ENCODE assay signal across 8 mouse cellular contexts in the genomic region with DNA sequence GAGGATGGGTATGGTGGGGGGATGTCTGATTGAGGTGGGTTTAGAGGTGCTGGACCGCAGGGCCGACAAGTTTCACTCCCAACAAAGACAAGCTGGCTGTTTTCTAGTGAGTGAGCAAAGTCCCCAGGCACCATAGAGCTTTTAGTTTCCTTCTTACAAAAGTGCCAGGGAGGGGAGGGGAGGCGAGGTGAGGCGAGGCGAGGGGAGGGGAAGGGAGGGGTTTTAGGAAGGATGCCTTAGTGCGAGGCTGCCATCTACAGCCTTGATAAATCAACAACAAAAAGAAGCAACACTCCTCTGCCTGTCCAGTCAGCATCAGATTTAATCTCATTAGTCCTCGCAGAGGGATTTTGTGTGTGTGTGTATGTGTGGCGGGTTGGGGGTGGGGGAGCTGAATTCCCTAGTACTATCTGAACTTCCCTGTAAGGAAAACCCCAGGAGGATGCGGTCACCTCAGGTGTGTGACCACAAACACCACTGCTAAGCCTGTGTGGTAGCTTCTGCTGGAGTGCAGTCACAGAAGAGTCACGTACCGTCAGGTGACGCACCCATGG.
DNase-seq lines count a peak whose midpoint lies in the region; ATAC-seq and TF ChIP-seq lines count a peak whose summit lies in the region.

No protein-coding gene starts in this region.

- no peaks in the 10 kb centered on the region for H3K36me3 ChIP-seq in forebrain, embryonic 11.5 days (ENCODE audit: control insufficient read depth, insufficient read depth, low read length)
- no peaks in the 10 kb centered on the region for H3K36me3 ChIP-seq in intestine, postnatal 0 days (ENCODE audit: control insufficient read depth, insufficient read depth)
- H3K36me3 ChIP-seq in lung, postnatal 0 days (ENCODE audit: insufficient read depth, low read length), result no peaks in the 10 kb centered on the region

- H3K9me3 ChIP-seq in forebrain, embryonic 11.5 days (ENCODE audit: control insufficient read depth, low read length), result no peaks in the 10 kb centered on the region
- H3K9me3 ChIP-seq in intestine, postnatal 0 days (ENCODE audit: control insufficient read depth), result no peaks in the 10 kb centered on the region
- H3K9me3 ChIP-seq in lung, postnatal 0 days (ENCODE audit: low read length), result no peaks in the 10 kb centered on the region

- no peak overlapping the region for H3K27ac ChIP-seq in forebrain, embryonic 11.5 days (ENCODE audit: low read depth, low read length)
- H3K27ac ChIP-seq in intestine, postnatal 0 days (ENCODE audit: low read depth, low read length), result no peak overlapping the region
- H3K27ac ChIP-seq in lung, postnatal 0 days (ENCODE audit: low read length), result no peak overlapping the region

- H3K4me3 ChIP-seq in forebrain, embryonic 11.5 days (ENCODE audit: low read depth, low read length), result peak overlapping the region; percentile 14
- peak overlapping the region; percentile 20 for H3K4me3 ChIP-seq in intestine, postnatal 0 days (ENCODE audit: low read depth, low read length)
- peak overlapping the region; percentile 34 for H3K4me3 ChIP-seq in lung, postnatal 0 days (ENCODE audit: low read depth, low read length)

- DNase-seq in thymus, postnatal 14 days, result peak; percentile 14
- no peak for DNase-seq in thymus, adult 18-20 months
- DNase-seq in forebrain, embryonic 11.5 days (ENCODE audit: low spot score), result peak; percentile 57
- peak; percentile 73 for DNase-seq in lung, postnatal 0 days (ENCODE audit: low spot score)
- peak; percentile 60 for DNase-seq in retina, embryonic 14.5 days (ENCODE audit: low spot score)
- no peak for DNase-seq in right cerebral cortex, postnatal 14 days

- H3K27me3 ChIP-seq in forebrain, embryonic 11.5 days (ENCODE audit: control insufficient read depth, insufficient read depth, low read length), result no peaks in the 10 kb centered on the region
- H3K27me3 ChIP-seq in intestine, postnatal 0 days (replicated peaks; ENCODE audit: control insufficient read depth, insufficient read depth, low read length), result 0 out of 2 replicates have a peak, but pooled peaks cover 4% of the 10 kb centered on the region
- no peaks in the 10 kb centered on the region for H3K27me3 ChIP-seq in lung, postnatal 0 days (replicated peaks; ENCODE audit: insufficient read depth, low read length)

- 11% methylated on average over 12 of the region's 12 CpGs for WGBS in forebrain, embryonic 11.5 days
- WGBS in intestine, postnatal 0 days, result 22% methylated on average over 9 of the region's 12 CpGs
- WGBS in lung, postnatal 0 days, result 21% methylated on average over 12 of the region's 12 CpGs

- TF ChIP-seq CTCF in intestine, postnatal 0 days (IDR thresholded peaks at IDR 0.05; ENCODE audit: low read depth), result peak; percentile 50
- peak; percentile 47 for TF ChIP-seq CTCF in lung, postnatal 0 days (IDR thresholded peaks at IDR 0.05)

- peak; percentile 27; the same call in 1 of the 2 replicates for ATAC-seq in forebrain, embryonic 11.5 days (replicated peaks; ENCODE audit: low FRiP score)
- 0 out of 2 replicates have a peak, but pooled peaks have one; percentile 25 for ATAC-seq in intestine, postnatal 0 days
- peak; percentile 48 for ATAC-seq in lung, postnatal 0 days
- ATAC-seq in erythroblast, adult 5-6 weeks (replicated peaks; ENCODE audit: low FRiP score, poor library complexity, severe bottlenecking), result no peak

- no peak for TF ChIP-seq EP300 in lung, postnatal 0 days (IDR thresholded peaks at IDR 0.05)

- H3K9ac ChIP-seq in forebrain, embryonic 11.5 days (ENCODE audit: low read length), result no peak overlapping the region
- H3K9ac ChIP-seq in intestine, postnatal 0 days (ENCODE audit: low read depth, low read length), result no peak overlapping the region
- H3K9ac ChIP-seq in lung, postnatal 0 days (replicated peaks; ENCODE audit: low read depth), result 0 out of 2 replicates have a peak overlapping the region, but pooled peaks have one; percentile 9

- peak overlapping the region; percentile 44 for H3K4me2 ChIP-seq in forebrain, embryonic 11.5 days (ENCODE audit: low read depth, low read length, severe bottlenecking)
- H3K4me2 ChIP-seq in intestine, postnatal 0 days (replicated peaks; ENCODE audit: low read depth), result peak overlapping the region; percentile 51
- peak overlapping the region; percentile 50 for H3K4me2 ChIP-seq in lung, postnatal 0 days (replicated peaks; ENCODE audit: low read depth, low read length)

- H3K4me1 ChIP-seq in forebrain, embryonic 11.5 days (replicated peaks; ENCODE audit: control insufficient read depth, insufficient read depth, low read length), result no peaks in the 10 kb centered on the region; the same call in 1 of the 2 replicates
- no peaks in the 10 kb centered on the region for H3K4me1 ChIP-seq in intestine, postnatal 0 days (replicated peaks; ENCODE audit: control insufficient read depth, insufficient read depth, low read length)
- no peaks in the 10 kb centered on the region for H3K4me1 ChIP-seq in lung, postnatal 0 days (ENCODE audit: insufficient read depth, low read depth, low read length)

Comparison
In these comparisons a context has a peak if more than half of its experiments do, and no peak if none do; other contexts are left out.
1. DNase-seq: peak in thymus, postnatal 14 days (single experiment), forebrain, embryonic 11.5 days (single experiment), lung, postnatal 0 days (single experiment) and retina, embryonic 14.5 days (single experiment); none in thymus, adult 18-20 months (0 of 2) and right cerebral cortex, postnatal 14 days (single experiment).
2. Peak in every context shown above with its lines, with median percentiles within 50 percentile points of each other: H3K4me2 ChIP-seq and H3K4me3 ChIP-seq.